Mouse (Mus musculus): ENCODE data around the gene Psmd2. TPM values are rescaled to one million over a fixed set of nuclear protein-coding genes. Genes with fewer than 3 reads are reported as not detected.

Gene Psmd2
- 342 and 357 TPM in 2 replicates for polyA plus RNA-seq (2015; fragmentation: Nextera tagmentation; extraction: Ambion mirVana)

- 1% methylated on average over 43 of the region's 46 CpGs for WGBS
- peak within 1 kb of the TSS; percentile 79 for H3K27ac ChIP-seq (replicated peaks)
- peak; percentile 97 for ATAC-seq (ENCODE audit: low FRiP score, low read depth)
- peak within 1 kb of the TSS; percentile 84 for H3K9ac ChIP-seq
- H3K36me3 ChIP-seq: peaks cover 26% of the 10 kb centered on the region
- no peaks in the 10 kb centered on the region for H3K27me3 ChIP-seq
- no peaks in the 10 kb centered on the region for H3K9me3 ChIP-seq
- peaks cover 20% of the 10 kb centered on the region for H3K4me1 ChIP-seq (replicated peaks)
- H3K4me3 ChIP-seq: peak within 1 kb of the TSS; percentile 59
- H3K4me2 ChIP-seq: peak within 1 kb of the TSS; percentile 92
Observed at GRCm38 (mm10) chr16:20651076-20651946, at the start of gene Psmd2. Gene Psmd2 (plus strand): TSS chr16:20651652.

- no peak overlapping the region for H3K9ac ChIP-seq
- WGBS: 53% methylated on average over 9 of the region's 9 CpGs
- H3K36me3 ChIP-seq: peaks cover 48% of the 10 kb centered on the region
- no peak overlapping the region for H3K27ac ChIP-seq (replicated peaks)
- ATAC-seq (ENCODE audit: low FRiP score, low read depth): no peak
- H3K4me2 ChIP-seq: no peak overlapping the region
- H3K4me1 ChIP-seq (replicated peaks): peaks cover 12% of the 10 kb centered on the region
- H3K4me3 ChIP-seq: no peak overlapping the region
- no peaks in the 10 kb centered on the region for H3K9me3 ChIP-seq
- no peaks in the 10 kb centered on the region for H3K27me3 ChIP-seq
Observed at GRCm38 (mm10) chr16:20604705-20605104, 46.7 kb upstream of the Psmd2 start.

GRCm38 (mm10) chr16:20610501-20611356 lies 40.7 kb upstream of the Psmd2 start:
- peak; percentile 59 for ATAC-seq (ENCODE audit: low FRiP score, low read depth)
- Histone ChIP-seq H3K27ac (replicated peaks) (peak overlapping the region; percentile 93), H3K36me3 (peaks cover 21% of the 10 kb centered on the region), H3K27me3 (no peaks in the 10 kb centered on the region), H3K4me2 (peak overlapping the region; percentile 86), H3K4me1 (replicated peaks) (peaks cover 30% of the 10 kb centered on the region), H3K9ac (peak overlapping the region; percentile 92), H3K9me3 (no peaks in the 10 kb centered on the region), H3K4me3 (peak overlapping the region; percentile 96)
- under 1% methylated on average over 28 of the region's 28 CpGs for WGBS

GRCm38 (mm10) chr16:20611357-20612227 lies 39.9 kb upstream of the Psmd2 start, which contains the start of the genes Eef1akmt4, Gm49333 and Alg3:
Gene Eef1akmt4 (plus strand): TSS chr16:20611593.
Gene Gm49333 (plus strand): TSS chr16:20611610.
Gene Alg3 (minus strand): TSS chr16:20611735.
- H3K27me3 ChIP-seq: no peaks in the 10 kb centered on the region
- whole genome bisulfite sequencing: 2% methylated on average over 41 of the region's 41 CpGs
- peaks cover 30% of the 10 kb centered on the region for H3K4me1 ChIP-seq (replicated peaks)
- H3K36me3 ChIP-seq: peaks cover 13% of the 10 kb centered on the region
- H3K9ac ChIP-seq: peak within 1 kb of the TSS; percentile 92
- peak within 1 kb of the TSS; percentile 96 for H3K4me3 ChIP-seq
- peak within 1 kb of the TSS; percentile 93 for H3K27ac ChIP-seq (replicated peaks)
- H3K9me3 ChIP-seq: no peaks in the 10 kb centered on the region
- peak; percentile 93 for ATAC-seq (ENCODE audit: low FRiP score, low read depth)
- peak within 1 kb of the TSS; percentile 86 for H3K4me2 ChIP-seq

- under 1% methylated on average over 80 of the region's 83 CpGs for WGBS
- Histone ChIP-seq H3K27me3 (no peaks in the 10 kb centered on the region), H3K36me3 (0 out of 2 replicates have a peak, but pooled peaks cover 11% of the 10 kb centered on the region), H3K9ac (peak overlapping the region; percentile 89), H3K27ac (replicated peaks) (peak overlapping the region; percentile 93), H3K4me3 (peak overlapping the region; percentile 77), H3K4me1 (replicated peaks) (peaks cover 31% of the 10 kb centered on the region), H3K9me3 (no peaks in the 10 kb centered on the region), H3K4me2 (peak overlapping the region; percentile 94)
- peak; percentile 24 for ATAC-seq (ENCODE audit: low FRiP score, low read depth)
Observed at GRCm38 (mm10) chr16:20619541-20620398, 31.7 kb upstream of the Psmd2 start.

GRCm38 (mm10) chr16:20620399-20620735 lies 31.1 kb upstream of the Psmd2 start:
- peak overlapping the region; percentile 94 for H3K4me2 ChIP-seq
- peak overlapping the region; percentile 89 for H3K9ac ChIP-seq
- 0 out of 2 replicates have a peak, but pooled peaks cover 11% of the 10 kb centered on the region for H3K36me3 ChIP-seq
- H3K9me3 ChIP-seq: no peaks in the 10 kb centered on the region
- H3K27me3 ChIP-seq: no peaks in the 10 kb centered on the region
- WGBS: 2% methylated on average over 9 of the region's 9 CpGs
- H3K4me1 ChIP-seq (replicated peaks): peaks cover 31% of the 10 kb centered on the region
- peak overlapping the region; percentile 77 for H3K4me3 ChIP-seq
- peak overlapping the region; percentile 93 for H3K27ac ChIP-seq (replicated peaks)
- peak; percentile 11 for ATAC-seq (ENCODE audit: low FRiP score, low read depth)

- WGBS: under 1% methylated on average over 32 of the region's 32 CpGs
- Histone ChIP-seq H3K4me2 (peak overlapping the region; percentile 94), H3K36me3 (0 out of 2 replicates have a peak, but pooled peaks cover 11% of the 10 kb centered on the region), H3K4me1 (replicated peaks) (peaks cover 31% of the 10 kb centered on the region), H3K27ac (replicated peaks) (peak overlapping the region; percentile 93), H3K9me3 (no peaks in the 10 kb centered on the region), H3K27me3 (no peaks in the 10 kb centered on the region), H3K9ac (peak overlapping the region; percentile 89), H3K4me3 (peak overlapping the region; percentile 77)
- peak; percentile 4; the same call in 1 of the 2 replicates for ATAC-seq (ENCODE audit: low FRiP score, low read depth)
Observed at GRCm38 (mm10) chr16:20620751-20621190, 30.7 kb upstream of the Psmd2 start.

GRCm38 (mm10) chr16:20621191-20621990 lies 30.1 kb upstream of the Psmd2 start, which contains the start of gene Camk2n2:
Gene Camk2n2 (minus strand): TSS chr16:20621287.
- peak; percentile 65 for ATAC-seq (ENCODE audit: low FRiP score, low read depth)

GRCm38 (mm10) chr16:20621991-20622685 lies 29.3 kb upstream of the Psmd2 start:
- Histone ChIP-seq H3K9ac (peak overlapping the region; percentile 89), H3K27me3 (no peaks in the 10 kb centered on the region), H3K4me2 (peak overlapping the region; percentile 94), H3K36me3 (0 out of 2 replicates have a peak, but pooled peaks cover 8% of the 10 kb centered on the region), H3K4me1 (replicated peaks) (peaks cover 31% of the 10 kb centered on the region), H3K27ac (replicated peaks) (peak overlapping the region; percentile 93), H3K4me3 (peak overlapping the region; percentile 77), H3K9me3 (no peaks in the 10 kb centered on the region)
- under 1% methylated on average over 36 of the region's 37 CpGs for WGBS
- peak; percentile 76 for ATAC-seq (ENCODE audit: low FRiP score, low read depth)

More at GRCm38 (mm10) chr16:20621191-20621990, 30.1 kb upstream of the Psmd2 start, which contains the start of gene Camk2n2:
- Histone ChIP-seq H3K27me3 (no peaks in the 10 kb centered on the region), H3K4me2 (peak within 1 kb of the TSS; percentile 94), H3K27ac (replicated peaks) (peak within 1 kb of the TSS; percentile 93), H3K9ac (peak within 1 kb of the TSS; percentile 89), H3K4me3 (peak within 1 kb of the TSS; percentile 77), H3K36me3 (0 out of 2 replicates have a peak, but pooled peaks cover 11% of the 10 kb centered on the region), H3K4me1 (replicated peaks) (peaks cover 31% of the 10 kb centered on the region), H3K9me3 (no peaks in the 10 kb centered on the region)
- WGBS: under 1% methylated on average over 85 of the region's 92 CpGs

Measured in hindbrain, embryonic 15.5 days (tissue).